Mouse (Mus musculus) ES-E14 (cell line): ENCODE results near the gene Nodal.

Experiments
- CHD2 ChIP-seq: IDR thresholded peaks from 2 replicates; pipeline ENCODE4 v1.6.1; 2014; ENCODE audit warnings: mild to moderate bottlenecking, low read depth, low read length, inconsistent platforms
- MAFK ChIP-seq: IDR thresholded peaks from 2 replicates; pipeline ENCODE4 v1.6.1; 2014; ENCODE audit warnings: mild to moderate bottlenecking, low read depth, low read length, inconsistent platforms; ENCODE audit not compliant: insufficient read depth
- ZNF384 ChIP-seq: IDR thresholded peaks from 2 replicates; pipeline ENCODE4 v1.6.1; 2012; ENCODE audit warnings: low read depth, low read length, inconsistent platforms

DNA sequence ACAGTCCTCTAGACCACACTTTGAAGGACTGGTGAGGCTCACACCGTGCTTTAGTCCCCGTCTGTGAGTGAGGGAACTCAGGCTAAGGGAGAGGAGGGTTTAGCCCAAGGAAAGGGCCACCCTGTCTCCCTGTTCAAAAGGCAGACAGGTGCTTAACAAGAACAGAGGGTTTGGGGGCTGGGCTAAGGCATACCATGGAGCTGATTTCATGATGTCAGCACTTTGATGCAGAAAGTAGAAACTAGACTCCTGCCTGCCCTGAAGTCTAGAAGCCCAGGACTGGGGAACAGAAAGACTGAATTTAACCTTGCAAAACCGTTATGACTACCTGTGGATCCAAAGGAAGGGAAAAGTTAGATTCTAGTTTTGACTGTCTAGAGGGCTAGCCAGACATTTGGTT, 39.4 kb downstream of the Nodal start:
- TF ChIP-seq ZNF384: no peak
- no peak for TF ChIP-seq CHD2
- TF ChIP-seq MAFK: peak; percentile 69
